17 mouse cellular contexts compared by ENCODE assay signal in genomic region chr13:13547889-13548288, GRCm38 (mm10).
"Had no signal": no experiment of that assay in that cellular context is flagged by ENCODE, and none has a peak within 500 bp of the region (broad histone marks: within the 10 kb centered on the region; RNA-seq: fewer than 3 reads in every experiment).

No protein-coding gene starts in this region.

- H3K27ac ChIP-seq: liver, embryonic 14.5 days; midbrain, embryonic 12.5 days; neural tube, embryonic 13.5 days; neural tube, embryonic 15.5 days had no signal

- H3K4me3 ChIP-seq: midbrain, embryonic 12.5 days; myocyte; neural tube, embryonic 13.5 days; neural tube, embryonic 15.5 days had no signal

- DNase-seq: lung, adult 18-20 months; lung, embryonic 14.5 days; lung, postnatal 10 days; lung, postnatal 4 days; midbrain, embryonic 14.5 days; right cerebral cortex, postnatal 14 days; right cerebral cortex, postnatal 4 days; spleen, adult 18-20 months; thymus, adult 18-20 months; thymus, postnatal 14 days; thymus, postnatal 36 days had no signal

- ATAC-seq: midbrain, embryonic 16.5 days had no signal
